In the genomic region with DNA sequence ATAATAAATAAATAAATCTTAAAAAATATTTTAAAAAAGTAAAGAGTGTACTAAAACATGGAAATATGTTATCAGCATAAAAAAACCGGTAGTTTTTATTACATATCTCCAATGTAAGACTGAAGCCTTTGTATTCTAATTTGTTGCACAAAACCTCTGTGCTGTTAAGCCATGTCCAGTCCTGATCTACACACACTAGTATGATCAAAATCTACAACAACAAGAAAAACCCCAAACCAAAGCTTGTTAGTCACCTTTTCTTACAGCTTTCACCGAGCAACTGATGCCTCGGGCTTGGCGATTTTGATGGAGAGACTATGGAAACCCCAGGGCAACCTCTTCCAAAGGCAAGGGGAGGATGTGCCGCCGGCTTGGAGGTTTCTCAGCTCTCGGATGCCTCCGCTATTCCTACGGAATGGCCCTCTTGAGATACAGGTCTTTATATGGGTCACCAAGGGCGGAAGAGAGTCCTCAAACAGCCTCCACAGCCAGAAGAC, we compare ENCODE assay signal across 8 mouse cellular contexts. TPM values are rescaled to one million over a fixed set of nuclear protein-coding genes. Genes with fewer than 3 reads are reported as not detected.
A peak's percentile ranks its signal among the peaks of the same experiment; 100 is the strongest.
DNase-seq lines count a peak whose midpoint lies in the region; ATAC-seq and TF ChIP-seq lines count a peak whose summit lies in the region.

No protein-coding gene starts in this region.

- under 1% methylated on average over 10 of the region's 10 CpGs for WGBS in kidney, adult 2 months
- WGBS in hindbrain, embryonic 16.5 days: 0% methylated on average over 10 of the region's 10 CpGs
- WGBS in midbrain, embryonic 13.5 days: 1% methylated on average over 10 of the region's 10 CpGs

- peaks cover 6% of the 10 kb centered on the region for H3K4me1 ChIP-seq in kidney, adult 2 months (ENCODE audit: control insufficient read depth, insufficient read depth, low read length)
- 0 out of 2 replicates have a peak, but pooled peaks cover 3% of the 10 kb centered on the region for H3K4me1 ChIP-seq in bone marrow macrophage, adult 2 months (ENCODE audit: control insufficient read depth, insufficient read depth, low read length)
- H3K4me1 ChIP-seq in hindbrain, embryonic 16.5 days (ENCODE audit: control insufficient read depth, insufficient read depth, low read depth, low read length): peaks cover 17% of the 10 kb centered on the region
- peaks cover 31% of the 10 kb centered on the region for H3K4me1 ChIP-seq in midbrain, embryonic 13.5 days (replicated peaks)

- peak overlapping the region; percentile 20; the same call in 1 of the 2 replicates for H3K27ac ChIP-seq in kidney, adult 2 months (ENCODE audit: insufficient read depth, low read depth, low read length)
- 0 out of 2 replicates have a peak overlapping the region, but pooled peaks have one; percentile 18 for H3K27ac ChIP-seq in bone marrow macrophage, adult 2 months (ENCODE audit: insufficient read depth, low read depth, low read length)
- H3K27ac ChIP-seq in hindbrain, embryonic 16.5 days (ENCODE audit: low read depth, low read length): peak overlapping the region; percentile 60; the same call in 1 of the 2 replicates
- H3K27ac ChIP-seq in midbrain, embryonic 13.5 days: peak overlapping the region; percentile 73

- TF ChIP-seq POLR2A in kidney, adult 2 months (IDR thresholded peaks at IDR 0.05; ENCODE audit: low read depth, low read length): no peak
- no peak for TF ChIP-seq POLR2A in bone marrow macrophage, adult 2 months (IDR thresholded peaks at IDR 0.05; ENCODE audit: borderline replicate concordance, low read depth, low read length)

- H3K27me3 ChIP-seq in kidney, adult 2 months (replicated peaks; ENCODE audit: control insufficient read depth, insufficient read depth, low read length): no peaks in the 10 kb centered on the region
- H3K27me3 ChIP-seq in hindbrain, embryonic 16.5 days (replicated peaks; ENCODE audit: control insufficient read depth, insufficient read depth, low read length): no peaks in the 10 kb centered on the region
- no peaks in the 10 kb centered on the region for H3K27me3 ChIP-seq in midbrain, embryonic 13.5 days

- peak overlapping the region; percentile 92 for H3K9ac ChIP-seq in hindbrain, embryonic 16.5 days (ENCODE audit: low read depth, low read length)
- H3K9ac ChIP-seq in midbrain, embryonic 13.5 days (replicated peaks): peak overlapping the region; percentile 86

- TF ChIP-seq CTCF in kidney, adult 2 months (conservative IDR thresholded peaks at IDR 0.05; ENCODE audit: insufficient read depth, insufficient read length, low read depth, low read length): no peak
- TF ChIP-seq CTCF in bone marrow macrophage, adult 2 months (IDR thresholded peaks at IDR 0.05; ENCODE audit: low read depth, low read length): no peak

- no peak for DNase-seq in kidney, adult 2 months
- no peak for DNase-seq in kidney, adult 8-10 months
- DNase-seq in layer of hippocampus, postnatal 25 days (ENCODE audit: extremely low spot score in 1 of 2, low spot score in 1 of 2): no peak
- DNase-seq in left cerebral cortex, adult 11 months (ENCODE audit: low spot score): no peak
- no peak for DNase-seq in ovary, adult 18-20 months (ENCODE audit: low spot score)

- peak overlapping the region; percentile 85 for H3K4me3 ChIP-seq in kidney, adult 2 months (ENCODE audit: insufficient read depth, low read depth, low read length)
- H3K4me3 ChIP-seq in bone marrow macrophage, adult 2 months (ENCODE audit: insufficient read depth, low read length): peak overlapping the region; percentile 81
- peak overlapping the region; percentile 61 for H3K4me3 ChIP-seq in hindbrain, embryonic 16.5 days (ENCODE audit: low read length)
- peak overlapping the region; percentile 94 for H3K4me3 ChIP-seq in midbrain, embryonic 13.5 days (replicated peaks)

- H3K9me3 ChIP-seq in hindbrain, embryonic 16.5 days (ENCODE audit: control insufficient read depth, low read length): no peaks in the 10 kb centered on the region
- no peaks in the 10 kb centered on the region for H3K9me3 ChIP-seq in midbrain, embryonic 13.5 days

- ATAC-seq in hindbrain, embryonic 16.5 days: peak; percentile 68
- ATAC-seq in midbrain, embryonic 13.5 days: peak; percentile 51

- peak overlapping the region; percentile 61 for H3K4me2 ChIP-seq in hindbrain, embryonic 16.5 days (ENCODE audit: low read length)
- H3K4me2 ChIP-seq in midbrain, embryonic 13.5 days (replicated peaks): peak overlapping the region; percentile 76

- H3K36me3 ChIP-seq in kidney, adult 2 months (ENCODE audit: control insufficient read depth, insufficient read depth, low read length): peaks cover 4% of the 10 kb centered on the region
- peaks cover 10% of the 10 kb centered on the region for H3K36me3 ChIP-seq in hindbrain, embryonic 16.5 days (ENCODE audit: control insufficient read depth, insufficient read depth, low read length)
- H3K36me3 ChIP-seq in midbrain, embryonic 13.5 days: peaks cover 28% of the 10 kb centered on the region

RNA-seq across cellular contexts. Expression of a gene that starts 0.3 kb away (rescaled TPM):
- polyA plus RNA-seq in kidney, adult 2 months (2012; rRNA removed): 49.0 and 49.8 TPM in 2 replicates
- polyA plus RNA-seq in bone marrow macrophage, adult 2 months (2012; ENCODE audit: insufficient read depth, insufficient read length, missing spikeins): 53.7 and 61.3 TPM in 2 replicates
- polyA plus RNA-seq in hindbrain, embryonic 16.5 days (2015; fragmentation: Nextera tagmentation; extraction: Ambion mirVana): 57.2 and 57.5 TPM in 2 replicates
- polyA plus RNA-seq in midbrain, embryonic 13.5 days (2015; fragmentation: Nextera tagmentation; extraction: Ambion mirVana): 49.6 and 51.1 TPM in 2 replicates
- total RNA-seq in layer of hippocampus, postnatal 25 days (2021): 10 to 100 TPM; 18.8 to 20.6 TPM

RNA-seq across cellular contexts. Expression of a gene that starts 0.4 kb away (rescaled TPM):
- 4.1 and 6.2 TPM in 2 replicates for polyA plus RNA-seq in kidney, adult 2 months (2012; rRNA removed)
- 30.2 and 31.5 TPM in 2 replicates for polyA plus RNA-seq in bone marrow macrophage, adult 2 months (2012; ENCODE audit: insufficient read depth, insufficient read length, missing spikeins)
- 42.8 and 46.8 TPM in 2 replicates for polyA plus RNA-seq in hindbrain, embryonic 16.5 days (2015; fragmentation: Nextera tagmentation; extraction: Ambion mirVana)
- 51.2 and 55.2 TPM in 2 replicates for polyA plus RNA-seq in midbrain, embryonic 13.5 days (2015; fragmentation: Nextera tagmentation; extraction: Ambion mirVana)
- 10 to 100 TPM; 31.9 to 32.1 TPM for total RNA-seq in layer of hippocampus, postnatal 25 days (2021)

RNA-seq across cellular contexts. Expression of a gene that starts 40.0 kb away (rescaled TPM):
- 0.98 and 1.8 TPM in 2 replicates for polyA plus RNA-seq in kidney, adult 2 months (2012; rRNA removed)
- polyA plus RNA-seq in bone marrow macrophage, adult 2 months (2012; ENCODE audit: insufficient read depth, insufficient read length, missing spikeins): 27.6 and 29.5 TPM in 2 replicates
- 0.15 and 0.21 TPM in 2 replicates for polyA plus RNA-seq in hindbrain, embryonic 16.5 days (2015; fragmentation: Nextera tagmentation; extraction: Ambion mirVana)
- 0.08 and 0.10 TPM in 2 replicates for polyA plus RNA-seq in midbrain, embryonic 13.5 days (2015; fragmentation: Nextera tagmentation; extraction: Ambion mirVana)
- total RNA-seq in layer of hippocampus, postnatal 25 days (2021): under 1 TPM; 0.10 to 0.12 TPM

Comparison
In these comparisons a context has a peak if more than half of its experiments do, and no peak if none do; other contexts are left out.
1. H3K27ac ChIP-seq: peak in every context shown above with its lines; median percentile 73 in midbrain, embryonic 13.5 days; 60 in hindbrain, embryonic 16.5 days; 20 in kidney, adult 2 months; 18 in bone marrow macrophage, adult 2 months.
2. RNA of a gene that starts 40.0 kb away (polyA plus RNA-seq): 27.6 to 29.5 TPM in bone marrow macrophage, adult 2 months; 0.98 to 1.8 TPM in kidney, adult 2 months, 0.15 to 0.21 TPM in hindbrain, embryonic 16.5 days and 0.08 to 0.10 TPM in midbrain, embryonic 13.5 days; every median in the first group is over 10 times any median in the second.
3. Peak in every context shown above with its lines, with median percentiles within 50 percentile points of each other: H3K4me3 ChIP-seq.